Mouse (Mus musculus) C2C12 (cell line): ENCODE data around the gene Slc5a3. TPM values are rescaled to one million over a fixed set of nuclear protein-coding genes. Genes with fewer than 3 reads are reported as not detected.

Experiments
- H3K27me3 ChIP-seq: one replicate; pipeline ENCODE4 v1.6.1; 2011; ENCODE audit not compliant: control insufficient read depth, insufficient read depth, insufficient read length
- H3K36me3 ChIP-seq: one replicate; pipeline ENCODE4 v1.6.1; 2011; ENCODE audit not compliant: control insufficient read depth, insufficient read depth
- H3K4me3 ChIP-seq: one replicate; pipeline ENCODE4 v1.5.1; 2011; ENCODE audit warnings: mild to moderate bottlenecking, control low read depth; ENCODE audit not compliant: poor library complexity, insufficient read depth, severe bottlenecking
- H3K79me2 ChIP-seq: one replicate; pipeline ENCODE4 v1.6.1; 2011; ENCODE audit not compliant: control insufficient read depth, insufficient read depth
- H3K79me3 ChIP-seq: one replicate; pipeline ENCODE4 v1.6.1; 2011; ENCODE audit warnings: low read depth, control low read depth
- H3ac ChIP-seq: one replicate; pipeline ENCODE3; 2011; ENCODE audit warnings: low read depth; ENCODE audit not compliant: control insufficient read depth, insufficient read length
- CEBPB ChIP-seq: IDR thresholded peaks from one replicate; pipeline ENCODE4 v1.6.1; 2011; ENCODE audit warnings: low read depth, mild to moderate bottlenecking, control low read depth, moderate library complexity
- CTCF ChIP-seq: IDR thresholded peaks from one replicate; pipeline ENCODE4 v1.5.1; 2011; ENCODE audit not compliant: control insufficient read depth, insufficient read depth, insufficient read length
- FOSL1 ChIP-seq: IDR thresholded peaks from one replicate; pipeline ENCODE4 v1.8.0; 2011; ENCODE audit warnings: mild to moderate bottlenecking, low read length; ENCODE audit not compliant: poor library complexity, insufficient read depth, severe bottlenecking
- MAX ChIP-seq: IDR thresholded peaks from one replicate; pipeline ENCODE4 v1.6.1; 2011; ENCODE audit warnings: mild to moderate bottlenecking, control low read depth
- MYOD1 ChIP-seq: IDR thresholded peaks from one replicate; pipeline ENCODE4 v1.6.1; 2011; ENCODE audit warnings: low read depth; ENCODE audit not compliant: control insufficient read depth, insufficient read length
- MYOG ChIP-seq: IDR thresholded peaks from one replicate; pipeline ENCODE4 v1.6.1; 2011; ENCODE audit not compliant: control insufficient read depth, insufficient read length; ENCODE audit errors: extremely low read depth
- USF1 ChIP-seq: IDR thresholded peaks from one replicate; pipeline ENCODE4 v1.6.1; 2011; ENCODE audit warnings: low read depth, mild to moderate bottlenecking, control low read depth, moderate library complexity
- polyA plus RNA-seq: library from polyadenylated mRNA; unstranded; fragments of >200 nt; fragmentation: generic; extraction: Trizol; gene quantifications from one replicate; pipeline ENCODE4 v1.2.1, GENCODE M21; 2012; ENCODE audit warnings: missing spikeins

The Slc5a3 gene
- polyA plus RNA-seq, 1 experiment, result 6.3 TPM

GRCm38 (mm10) chr16:92134148-92134764, 76.1 kb downstream of the Slc5a3 start:
- H3K4me3 ChIP-seq, result no peak overlapping the region
- no peak overlapping the region for H3ac ChIP-seq
- H3K79me2 ChIP-seq, result no peaks in the 10 kb centered on the region
- TF ChIP-seq MYOG, result no peak
- TF ChIP-seq MYOD1, result no peak
- no peak for TF ChIP-seq USF1
- H3K27me3 ChIP-seq, result no peaks in the 10 kb centered on the region
- no peaks in the 10 kb centered on the region for H3K36me3 ChIP-seq
- H3K79me3 ChIP-seq, result no peaks in the 10 kb centered on the region

- TF ChIP-seq MAX (no peak), FOSL1 (no peak), MYOD1 (no peak), USF1 (no peak), MYOG (no peak), CEBPB (no peak), CTCF (no peak)
- no peaks in the 10 kb centered on the region for H3K27me3 ChIP-seq
- H3K79me3 ChIP-seq, result no peaks in the 10 kb centered on the region
- no peak overlapping the region for H3ac ChIP-seq
- H3K4me3 ChIP-seq, result no peak overlapping the region
- H3K36me3 ChIP-seq, result no peaks in the 10 kb centered on the region
- no peaks in the 10 kb centered on the region for H3K79me2 ChIP-seq
Observed at GRCm38 (mm10) chr16:92136275-92136674, 78.2 kb downstream of the Slc5a3 start.

Other genes with a start within 250 kb of the Slc5a3 start
- 323 TPM for gene Mrps6, start 52 bp upstream of the Slc5a3 start, polyA plus RNA-seq
- gene Gm49711, start within 50 bp of the Slc5a3 start, polyA plus RNA-seq, result 0.09 TPM
- gene Kcne2, start 234.1 kb downstream of the Slc5a3 start, polyA plus RNA-seq, result not detected
- gene Smim11, start 243.0 kb downstream of the Slc5a3 start, polyA plus RNA-seq, result 82.4 TPM